Mouse (Mus musculus) heart, postnatal 0 days (tissue): Measurements from ENCODE around the gene Fam3c.

ENCODE experiments used
- CTCF ChIP-seq: IDR thresholded peaks from 2 replicates; pipeline ENCODE4 v1.5.1; 2016; ENCODE audit warnings: antibody characterized with exemption, control low read depth, low read depth
- EP300 ChIP-seq: IDR thresholded peaks from 2 replicates; pipeline ENCODE4 v1.6.1; 2016; ENCODE audit warnings: antibody characterized with exemption, low read depth

- TF ChIP-seq EP300 (no peak), CTCF (no peak)
Measured at GRCm38 (mm10) chr6:22361941-22362340, 5.9 kb upstream of the Fam3c start.
